Mouse (Mus musculus) forelimb bud, embryonic 11.5 days (tissue): ENCODE data around the gene Syne3.

Experiments
- DNase-seq: peaks from one replicate; pipeline ENCODE4 v3.0.0-alpha.2; 2012; ENCODE audit warnings: low read depth, low spot score

Gene Syne3

DNA sequence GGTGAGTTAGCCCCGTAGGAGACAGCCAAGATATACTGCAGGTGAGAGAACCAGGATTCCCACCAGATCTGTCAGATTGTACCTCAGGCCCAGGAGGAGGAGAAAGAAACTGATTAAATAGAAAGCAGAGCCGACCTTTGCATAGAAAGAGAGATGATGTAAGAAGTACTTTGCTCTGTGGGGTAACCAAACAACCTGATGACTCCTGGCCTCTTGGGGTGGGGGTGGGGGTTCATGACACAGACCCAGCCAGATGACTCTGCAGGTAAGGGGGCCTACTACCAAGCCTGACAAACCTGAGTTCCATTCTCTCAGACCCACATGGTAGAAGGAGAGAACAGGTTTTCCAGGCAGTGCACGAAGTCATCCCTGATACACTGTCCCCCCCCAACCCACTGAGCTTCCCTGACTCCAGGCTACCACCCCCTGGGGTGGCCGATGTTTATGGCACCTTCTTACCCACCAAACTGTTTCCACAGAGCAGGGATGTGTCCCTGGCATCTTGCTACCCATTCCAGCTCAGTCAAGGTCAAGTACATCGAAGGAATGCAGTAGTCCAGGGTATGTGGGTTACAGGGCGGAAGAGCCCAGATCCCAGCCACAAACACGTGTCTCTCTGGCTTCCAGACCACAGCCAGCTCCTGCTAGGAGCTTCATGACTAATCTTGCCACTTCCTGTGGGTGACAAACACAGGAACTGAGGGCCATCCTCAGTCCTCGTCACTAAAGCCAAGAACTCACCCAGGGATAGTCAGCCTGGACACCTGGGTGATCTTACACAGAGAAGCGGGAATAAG is 8.9 kb downstream of the Syne3 start:
- DNase-seq = no peak

DNA sequence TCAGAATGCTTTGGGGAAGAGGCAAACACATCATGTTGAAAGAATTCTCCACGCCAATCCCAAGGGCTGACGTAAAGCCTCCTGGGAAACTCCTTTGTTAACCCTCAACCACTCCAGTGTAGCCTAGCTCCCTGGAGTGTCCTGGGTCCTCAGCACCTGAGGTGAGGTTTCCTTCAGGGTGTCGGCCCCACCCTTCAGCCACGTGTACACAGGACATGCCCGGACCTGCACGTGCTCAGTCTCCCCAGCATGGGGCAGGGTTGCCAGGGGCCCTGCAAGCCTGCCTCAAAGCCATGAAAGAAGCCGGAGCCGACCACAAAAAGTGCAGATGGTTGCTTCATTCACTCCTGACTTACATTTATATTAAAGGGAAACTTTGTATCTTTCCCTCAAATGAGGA is 10.4 kb downstream of the Syne3 start:
- DNase-seq = no peak

DNA sequence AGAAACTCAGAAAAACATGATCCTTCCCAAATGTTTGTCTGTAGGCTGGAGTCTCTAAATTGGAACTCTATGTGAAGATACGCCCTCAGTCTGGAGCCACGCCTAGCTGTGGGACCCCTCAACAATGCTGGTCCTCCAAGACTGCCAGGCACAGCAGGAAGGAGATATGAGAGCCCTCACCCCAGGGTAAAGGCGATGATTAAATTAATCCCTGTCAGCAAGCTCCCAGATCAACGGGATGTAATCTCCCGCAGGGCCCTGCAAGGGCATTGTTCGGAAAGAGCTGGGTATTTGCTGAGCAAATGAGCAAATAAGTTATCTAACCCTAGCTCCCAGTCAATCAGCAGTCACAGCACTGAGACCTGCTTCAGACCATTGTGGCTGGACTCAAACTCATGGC is 11.1 kb downstream of the Syne3 start:
- DNase-seq = no peak

DNA sequence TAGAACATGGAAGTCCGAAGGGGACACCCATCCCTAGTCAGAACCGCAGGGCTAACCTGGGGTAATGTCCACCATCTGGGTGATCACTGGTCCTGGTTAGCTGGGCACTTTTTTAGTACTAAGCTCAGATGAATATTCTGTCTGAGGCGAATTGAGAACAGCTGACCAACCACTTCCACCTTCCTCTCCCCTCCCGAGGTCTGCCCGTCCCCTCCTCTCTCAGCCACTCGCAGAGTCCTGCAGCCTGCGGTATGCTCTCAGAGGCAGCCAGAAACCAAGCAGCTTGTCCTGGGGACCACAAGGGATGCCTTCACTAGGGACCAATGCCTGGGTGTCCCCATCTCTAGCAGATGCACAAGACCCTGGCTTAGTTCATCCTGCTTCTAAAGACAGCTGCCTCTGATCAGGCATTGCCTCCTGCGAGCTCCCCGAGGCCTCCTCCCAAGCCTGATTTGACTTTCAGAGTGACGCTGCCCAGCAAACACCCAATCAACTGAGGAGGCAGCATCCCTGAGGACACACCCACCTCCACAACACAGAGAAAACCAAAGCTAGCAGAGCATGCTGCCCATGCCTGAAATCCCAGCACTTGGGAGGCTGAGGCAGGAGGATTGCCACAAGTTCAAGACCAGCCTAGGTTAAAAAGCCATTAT is 11.8 kb downstream of the Syne3 start:
- no peak for DNase-seq

DNA sequence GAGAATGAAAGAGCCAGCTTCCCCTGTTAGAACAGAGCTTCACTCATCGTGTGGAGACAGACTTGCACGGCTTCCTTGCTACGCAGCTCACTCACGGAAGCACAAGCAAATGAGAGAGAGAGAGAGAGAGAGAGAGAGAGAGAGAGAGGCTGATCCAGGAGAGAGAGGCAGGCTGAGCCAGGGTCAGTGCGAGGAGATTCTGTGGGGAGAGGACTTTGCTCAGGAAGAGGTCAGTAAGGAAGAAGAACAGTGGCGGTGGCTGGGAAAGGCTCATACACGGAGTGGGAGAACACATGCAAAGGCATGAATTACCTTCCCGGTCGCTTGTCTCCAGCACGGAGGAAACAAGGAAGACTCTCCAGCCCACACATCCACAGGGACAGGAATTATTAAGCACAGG is 12.4 kb downstream of the Syne3 start:
- DNase-seq = no peak

DNA sequence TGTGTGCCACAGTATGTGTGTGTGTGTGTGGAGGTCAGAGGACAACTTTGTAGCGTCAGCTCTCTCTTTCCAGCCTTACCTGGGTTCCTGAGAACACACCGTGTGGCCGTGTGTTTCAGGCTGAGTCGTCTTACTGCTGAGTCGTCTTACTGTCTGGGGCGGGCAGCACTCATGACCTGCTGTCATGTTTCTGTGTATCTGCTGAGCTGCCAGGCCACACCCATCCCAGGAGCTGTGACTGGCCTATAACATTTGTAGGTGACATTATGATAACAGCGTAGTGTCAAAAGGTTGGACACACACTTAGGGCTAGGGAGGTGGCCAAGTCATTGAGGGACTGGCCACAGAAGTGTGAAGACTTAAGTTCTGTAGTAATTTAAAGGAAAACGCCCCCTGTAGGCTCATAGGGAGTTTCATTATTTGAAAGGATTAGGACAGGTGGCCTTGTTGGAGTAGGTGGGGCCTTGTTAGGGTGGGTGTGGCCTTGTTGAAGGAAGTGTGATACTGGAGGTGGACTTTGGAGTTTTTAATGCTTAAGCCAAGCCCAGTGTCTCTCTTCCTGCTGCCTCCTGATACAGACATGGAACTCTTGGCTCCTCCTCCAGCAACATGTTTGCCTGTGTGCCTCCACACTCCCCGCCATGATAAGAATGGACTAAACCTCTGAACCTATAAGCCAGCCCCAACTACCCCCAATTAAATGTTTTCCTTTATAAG is 13.4 kb downstream of the Syne3 start:
- DNase-seq = no peak

DNA sequence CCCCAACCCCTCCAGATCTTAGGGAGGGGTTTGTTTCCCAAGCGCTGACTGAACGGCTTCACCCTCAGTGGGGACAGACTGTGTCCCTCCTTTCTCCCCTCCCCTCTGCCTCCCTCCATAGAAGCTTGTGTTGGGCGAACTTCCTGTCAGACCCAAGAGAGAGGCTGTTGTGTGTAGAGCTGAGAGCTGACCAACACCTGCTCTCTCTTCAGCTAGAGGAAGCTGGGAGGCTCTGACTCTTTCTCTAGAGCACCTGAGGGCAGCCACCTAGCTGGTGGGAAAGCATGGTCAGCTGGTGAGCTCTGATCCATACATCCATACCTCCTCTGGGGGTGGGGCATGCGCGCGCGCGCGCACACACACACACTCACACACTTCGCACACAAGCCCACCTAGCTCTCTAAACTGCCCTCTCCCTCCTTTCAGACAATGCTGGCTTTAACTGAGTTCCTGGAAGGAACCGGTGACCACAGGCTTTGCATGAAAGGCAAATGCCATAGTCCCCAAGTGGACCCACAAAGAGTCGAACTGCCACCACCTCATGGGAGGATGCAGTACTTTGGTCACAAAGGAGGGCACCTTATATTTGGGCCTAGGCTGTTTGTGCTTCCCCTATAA is 14.2 kb downstream of the Syne3 start:
- DNase-seq = no peak

DNA sequence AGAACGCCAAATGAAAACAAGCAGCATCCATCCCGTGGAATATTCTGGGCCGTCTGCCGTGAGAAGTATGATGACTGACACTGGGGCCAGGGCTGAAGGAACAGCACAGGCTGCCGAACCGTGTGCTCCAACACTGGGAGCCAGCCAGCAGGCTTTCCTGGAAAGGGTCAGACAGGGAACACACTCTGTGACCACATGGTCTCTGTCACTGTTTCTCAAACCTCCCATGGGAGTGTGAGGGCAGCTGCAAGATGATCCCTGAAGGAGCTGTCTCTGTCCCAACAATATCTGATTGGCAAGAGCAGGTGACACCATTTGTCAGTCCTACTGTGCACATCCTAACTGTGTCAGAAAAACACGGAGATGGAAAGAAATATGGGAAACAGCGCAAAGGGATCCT is 16.8 kb downstream of the Syne3 start:
- DNase-seq = no peak

DNA sequence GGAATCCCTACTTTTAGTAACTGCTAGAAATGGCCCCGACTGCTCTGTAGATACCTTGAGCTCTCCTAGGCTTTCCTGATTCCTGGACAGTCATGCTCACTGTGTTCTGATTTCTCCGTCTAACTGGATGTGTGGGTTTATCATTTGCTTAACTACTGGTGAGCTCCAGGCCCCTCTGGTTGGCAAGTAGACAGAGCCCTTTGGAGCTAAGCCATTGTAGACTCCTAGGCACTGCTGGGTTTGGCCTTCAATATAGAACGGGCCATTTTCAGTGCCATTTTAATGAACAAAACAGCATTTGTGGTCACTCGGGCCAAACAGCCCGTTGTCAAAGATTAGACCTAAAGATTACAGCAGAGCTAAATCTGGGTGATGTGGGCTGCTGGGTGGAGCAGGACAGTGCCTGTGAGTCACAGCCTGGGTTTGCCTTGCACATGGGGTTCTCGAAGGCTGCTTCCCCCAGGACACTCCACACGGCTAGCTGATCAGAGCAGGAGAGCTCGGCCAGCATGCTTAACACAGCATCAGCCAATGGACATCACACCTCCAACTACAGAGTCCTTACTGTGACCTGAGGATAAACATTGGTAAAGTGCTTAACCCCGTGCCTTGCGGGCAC is 17.4 kb downstream of the Syne3 start:
- DNase-seq = no peak

DNA sequence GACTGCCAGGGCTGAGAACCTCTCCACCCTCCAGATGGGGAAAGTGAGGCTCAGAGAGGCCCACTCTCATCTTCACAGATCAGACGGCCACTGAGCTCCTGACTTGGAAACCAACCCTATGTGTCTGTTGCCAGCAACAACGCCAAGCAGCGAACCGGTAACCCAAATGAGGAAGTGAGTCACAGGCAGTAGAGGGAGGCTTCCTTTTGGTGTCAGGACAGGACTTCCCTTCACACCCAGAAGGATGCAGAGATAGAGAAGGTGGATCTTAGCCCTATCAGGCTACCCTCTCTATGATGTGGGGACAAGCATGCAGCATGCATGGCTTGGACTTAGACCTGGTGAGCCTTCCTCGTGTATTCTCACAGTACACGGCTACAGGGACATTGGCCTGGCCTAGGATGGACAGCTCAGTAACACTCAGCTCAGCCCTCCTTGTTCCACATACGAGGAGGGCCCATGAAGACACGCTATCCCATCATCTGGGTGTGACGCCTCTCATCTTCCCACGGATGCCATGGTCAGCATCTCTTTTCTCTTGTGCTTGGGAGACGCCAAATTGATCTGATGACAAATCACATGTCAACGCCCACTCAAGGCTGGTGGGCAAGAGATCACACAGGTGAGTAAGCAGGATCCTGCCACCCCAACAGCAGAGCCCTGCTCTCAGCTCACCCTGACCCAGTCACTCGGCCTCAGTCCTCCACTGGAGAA is 18.7 kb downstream of the Syne3 start:
- DNase-seq = no peak

DNA sequence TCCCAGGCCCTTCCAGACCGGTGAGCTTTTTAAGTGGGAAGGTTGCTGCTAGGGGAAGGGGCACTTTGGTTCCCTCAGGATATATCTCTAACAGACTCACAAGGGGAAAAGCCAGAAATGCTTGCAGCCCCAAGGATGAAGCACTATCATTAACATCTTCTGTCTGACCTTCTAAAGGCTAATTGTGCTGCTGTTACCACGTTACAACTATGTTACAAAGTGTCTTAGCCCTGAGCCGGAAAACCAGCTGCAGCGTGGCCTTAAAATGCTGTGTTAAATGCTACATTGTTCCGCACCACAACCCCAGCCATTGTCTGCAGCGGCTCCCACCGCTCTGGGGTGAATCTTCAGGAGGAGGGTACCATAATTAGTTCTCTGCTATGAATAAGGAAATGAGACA is 21.7 kb downstream of the Syne3 start:
- no peak for DNase-seq

DNA sequence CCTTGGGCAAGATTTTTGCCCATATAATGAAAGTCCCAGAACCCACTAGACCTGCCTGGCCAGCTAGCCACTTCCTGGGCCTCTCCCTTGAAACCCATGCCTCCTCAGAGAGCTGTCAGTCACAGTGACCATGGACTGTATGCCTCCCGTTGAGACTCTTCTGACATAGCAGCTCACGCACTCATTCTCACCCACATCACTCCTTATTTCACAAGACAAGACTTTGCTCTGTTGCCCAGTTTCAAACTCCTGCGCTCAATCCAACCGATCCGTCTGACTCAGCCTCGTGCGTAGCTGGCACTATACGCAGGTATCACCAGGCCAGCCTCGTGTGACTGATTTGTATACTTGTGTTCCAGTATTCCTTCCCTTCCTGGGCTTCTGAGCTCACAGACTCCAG is 22.8 kb downstream of the Syne3 start:
- DNase-seq = no peak

DNA sequence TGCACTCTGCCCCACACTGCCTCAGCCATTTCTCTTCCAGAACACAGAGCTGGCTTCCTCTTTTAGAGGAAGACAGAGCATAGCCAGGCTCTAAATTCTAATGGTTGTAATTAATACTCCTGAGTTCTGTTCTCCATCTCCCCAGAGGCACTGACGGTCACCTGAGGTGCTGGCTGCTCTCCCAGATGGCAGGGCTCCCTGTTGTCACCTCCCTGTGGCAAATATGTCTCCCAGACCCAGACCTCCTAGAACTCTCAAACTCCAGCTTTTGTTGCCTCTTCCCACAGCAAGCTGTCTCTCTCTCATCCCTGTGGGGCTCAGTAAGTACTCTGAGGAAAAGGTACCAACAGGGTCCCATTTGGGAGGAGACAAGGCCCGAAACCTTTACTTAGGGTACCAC is 23.6 kb downstream of the Syne3 start:
- no peak for DNase-seq

DNA sequence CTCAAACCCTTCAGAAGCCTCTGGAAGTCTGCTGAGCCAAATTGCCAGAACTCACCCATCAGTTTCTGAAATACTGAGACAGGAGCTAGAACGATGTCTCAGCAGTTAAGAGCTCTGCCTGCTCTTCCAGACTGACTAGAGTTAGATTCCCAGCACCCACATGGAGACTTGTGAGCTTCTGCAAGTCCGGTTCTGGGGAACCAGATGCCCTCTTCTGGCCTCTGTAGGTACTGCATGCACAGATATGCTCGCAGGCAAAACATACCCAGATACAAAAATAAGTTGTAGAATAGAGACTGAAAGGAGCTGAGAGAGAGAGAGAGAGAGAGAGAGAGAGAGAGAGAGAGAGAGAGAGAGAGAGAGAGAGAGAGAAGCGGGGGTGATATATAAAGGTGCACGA is 24.5 kb downstream of the Syne3 start:
- DNase-seq = no peak

DNA sequence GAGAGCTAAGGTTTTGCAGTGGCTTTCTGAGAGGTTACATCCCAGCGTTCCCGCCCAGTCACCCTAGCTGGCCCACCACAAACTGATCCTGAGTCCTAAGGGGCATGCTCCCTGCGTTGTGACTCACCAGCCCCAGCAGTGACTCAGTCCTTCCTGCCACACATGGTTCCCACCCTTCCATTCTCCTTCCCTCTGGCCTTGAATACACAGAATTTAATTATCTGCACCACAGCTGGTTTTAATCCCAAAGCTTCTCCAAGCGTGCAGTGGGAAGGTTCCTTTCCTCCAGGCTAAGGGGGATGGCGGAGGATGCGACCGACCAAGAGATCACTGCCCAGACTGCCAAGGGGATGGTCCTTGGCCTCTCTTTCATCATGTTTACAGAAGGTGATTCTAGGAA is 26.1 kb downstream of the Syne3 start:
- DNase-seq = peak; percentile 63

DNA sequence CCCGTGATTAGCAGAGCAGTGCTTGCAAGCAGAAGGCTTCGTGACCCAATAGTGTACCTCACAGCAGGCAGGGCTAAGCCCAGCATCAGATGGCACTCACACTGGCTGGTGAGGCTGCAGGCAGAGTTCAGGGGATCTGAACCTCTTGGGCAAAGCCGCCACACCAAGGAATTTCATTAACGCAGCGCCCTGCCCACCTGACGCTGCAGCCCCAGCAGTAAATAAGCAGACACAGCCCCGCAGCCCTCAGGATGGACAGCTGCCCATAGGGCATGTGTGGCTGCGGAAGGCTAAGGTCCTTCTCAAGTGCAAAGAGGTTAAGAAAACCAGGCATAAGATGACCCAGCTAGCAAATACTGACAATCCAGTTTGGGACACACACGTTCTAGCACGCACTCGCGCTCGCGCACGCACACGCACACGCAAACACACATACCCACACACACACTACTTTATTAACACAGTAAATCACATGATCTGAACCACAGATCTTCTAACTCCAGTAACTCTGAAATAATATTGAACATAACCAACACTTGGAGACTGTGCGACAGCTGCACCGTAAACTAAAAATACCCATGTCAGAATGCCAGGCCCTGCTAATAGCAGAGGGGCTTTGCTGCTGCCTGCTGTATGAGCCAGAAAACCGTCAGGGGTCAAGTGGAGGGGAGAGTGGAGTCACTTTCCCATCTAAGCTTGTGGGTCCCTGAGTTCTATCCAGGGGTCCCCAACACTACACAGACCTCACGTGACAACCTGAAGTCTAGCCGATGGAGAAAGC is 30.5 kb downstream of the Syne3 start:
- no peak for DNase-seq

DNA sequence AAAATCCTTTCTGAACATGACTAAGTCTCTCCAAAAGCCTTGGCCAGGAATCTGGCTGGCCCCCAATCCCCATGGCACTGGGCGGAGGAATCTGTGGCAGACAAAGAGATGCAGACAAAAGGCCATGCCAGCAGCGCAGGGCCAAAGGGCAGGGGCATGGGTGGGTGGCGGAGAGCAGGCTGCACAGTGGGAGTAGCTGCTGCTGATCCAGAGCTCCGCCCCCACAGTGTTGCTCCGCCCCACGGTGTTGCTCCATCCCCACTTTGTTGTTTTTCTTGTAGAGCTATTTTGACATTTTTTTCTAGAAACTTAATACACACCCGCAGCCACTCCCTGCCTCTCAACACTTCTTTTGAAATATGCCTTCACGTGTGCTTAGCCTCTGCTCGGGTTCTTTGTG is 31.2 kb downstream of the Syne3 start:
- DNase-seq = no peak

DNA sequence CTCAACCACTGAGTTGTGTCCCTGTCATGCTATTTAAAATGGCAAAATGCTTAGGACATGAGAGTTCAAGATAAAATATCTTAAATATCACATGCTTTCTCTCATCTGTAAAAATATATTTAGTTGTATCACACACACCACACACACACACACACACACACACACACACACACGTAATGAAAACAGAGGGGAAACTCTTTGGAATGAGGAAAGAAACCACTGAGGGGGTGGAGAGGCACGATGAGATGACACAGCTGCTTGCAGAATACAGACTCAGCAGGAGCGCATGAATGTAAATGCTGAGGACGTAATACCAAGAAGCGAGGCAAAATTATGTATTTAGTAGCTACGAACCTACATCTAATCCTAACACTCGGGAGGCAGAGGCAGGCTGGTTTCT is 32.7 kb downstream of the Syne3 start:
- DNase-seq = no peak

DNA sequence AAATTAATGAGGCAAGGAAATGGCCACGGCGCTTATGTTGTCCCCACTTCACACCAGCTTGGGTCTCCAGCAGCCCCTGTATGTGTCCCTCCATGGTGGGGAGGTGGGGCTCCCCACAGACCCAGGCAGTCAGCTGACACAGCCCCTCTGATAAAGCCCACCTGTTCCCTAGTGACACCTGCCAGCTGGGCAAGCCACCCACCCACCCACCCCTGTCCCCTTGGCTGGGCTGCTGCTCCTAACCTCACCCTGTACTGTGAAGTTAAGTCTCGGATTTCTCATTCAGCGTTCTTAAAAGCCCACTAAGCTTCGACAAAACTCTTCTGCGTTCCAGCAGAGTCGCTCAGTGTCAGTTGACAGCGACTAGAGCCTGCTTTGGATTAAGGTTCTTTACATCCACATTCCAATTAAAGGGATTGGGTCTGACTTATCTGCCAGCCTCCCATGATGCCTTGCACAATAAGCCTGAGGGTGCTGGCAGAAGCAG is 33.2 kb downstream of the Syne3 start:
- no peak for DNase-seq

DNA sequence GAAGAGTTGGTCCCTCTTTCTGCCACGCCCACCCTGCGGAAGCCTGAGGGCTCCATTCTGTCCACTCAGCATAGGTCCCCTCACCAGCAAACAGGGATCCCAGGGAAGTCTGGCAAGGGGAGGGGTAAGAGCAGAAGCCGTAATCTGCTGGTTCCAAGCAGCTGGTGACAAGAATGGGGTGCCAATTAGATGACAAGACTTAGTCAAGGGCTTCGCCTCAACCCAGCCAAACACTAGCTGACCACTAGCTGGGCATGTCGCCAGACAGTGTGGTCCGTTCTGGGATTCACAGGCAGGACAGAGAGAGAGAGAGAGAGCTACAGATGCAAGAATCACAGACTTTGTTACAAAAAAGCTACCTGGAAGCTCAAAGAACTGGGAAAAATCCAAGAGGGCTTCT is 36.7 kb downstream of the Syne3 start:
- no peak for DNase-seq
